Mouse (Mus musculus) ES-Bruce4 (cell line): ENCODE measurements around the gene Adamtsl1.

Experiments used
- CTCF ChIP-seq: IDR thresholded peaks from one replicate; pipeline ENCODE4 v1.8.1; 2011; ENCODE audit warnings: low read depth, low read length
- EP300 ChIP-seq: IDR thresholded peaks from 2 replicates; pipeline ENCODE4 v1.6.1; 2011; ENCODE audit warnings: low read depth, low read length; ENCODE audit not compliant: insufficient read depth
- POLR2A ChIP-seq: IDR thresholded peaks from one replicate; pipeline ENCODE4 v1.8.1; 2011; ENCODE audit warnings: low read length; ENCODE audit not compliant: insufficient read depth

- TF ChIP-seq CTCF = no peak
- no peak for TF ChIP-seq EP300
- TF ChIP-seq POLR2A = no peak
These were observed 871.1 kb downstream of the Adamtsl1 start for GRCm38 (mm10) chr4:86385121-86385520.
